Mouse (Mus musculus): Measurements from ENCODE around the gene 4931406P16Rik.

- no peak for TF ChIP-seq CTCF (IDR thresholded peaks at IDR 0.05; ENCODE audit: control insufficient read depth, insufficient read depth, insufficient replicate concordance, low read depth, low read length)
- no peak for TF ChIP-seq POLR2A (IDR thresholded peaks at IDR 0.05; ENCODE audit: control insufficient read depth, low read depth, low read length)
Observed at GRCm38 (mm10) chr7:34308586-34308985, 4.8 kb downstream of the 4931406P16Rik start.

Measured in testis, adult 2 months (tissue).